Mouse (Mus musculus) right cerebral cortex, postnatal 25 days (tissue): ENCODE measurements around the gene Arnt2.

ENCODE experiments used
- DNase-seq: peaks from one replicate; pipeline ENCODE4 v3.0.0; 2022

Gene Arnt2

DNA sequence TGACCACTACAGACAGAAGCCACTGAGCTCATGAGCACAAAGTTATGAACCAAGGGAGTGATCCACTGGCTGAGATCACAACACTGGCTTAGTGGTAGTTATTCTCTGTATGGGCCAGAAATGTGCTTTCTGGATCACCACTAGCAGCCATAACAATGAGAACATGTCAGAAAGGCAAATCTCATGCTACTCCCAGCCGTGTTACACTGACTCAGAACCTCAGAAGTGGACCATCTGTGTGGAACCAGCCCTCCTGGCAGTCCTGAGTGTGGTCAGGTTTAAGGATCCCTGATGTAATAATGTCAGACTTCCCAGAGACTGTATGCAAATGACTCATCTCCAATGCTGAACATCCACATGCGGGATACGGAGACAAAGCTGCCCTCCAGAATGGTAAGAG, 13.4 kb downstream of the Arnt2 start:
- no peak for DNase-seq

DNA sequence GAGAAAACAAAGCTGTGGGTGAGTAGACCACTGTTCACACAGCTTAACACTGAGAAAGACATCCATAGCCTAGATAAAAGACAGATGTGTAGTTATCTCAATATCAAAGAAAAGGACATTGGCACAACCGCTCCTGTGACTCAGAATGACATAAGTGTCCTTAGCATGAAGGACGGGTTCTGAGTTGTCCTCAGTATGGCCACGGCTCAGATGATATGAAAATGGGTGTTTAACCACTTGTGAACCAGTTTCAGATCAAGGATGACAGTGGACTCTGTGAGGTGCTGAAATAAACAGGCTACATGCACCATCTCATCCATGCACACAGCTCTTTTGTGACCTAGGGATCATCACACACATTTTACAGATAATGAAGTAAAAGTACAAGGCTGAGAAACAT, 22.1 kb downstream of the Arnt2 start:
- DNase-seq, result no peak

DNA sequence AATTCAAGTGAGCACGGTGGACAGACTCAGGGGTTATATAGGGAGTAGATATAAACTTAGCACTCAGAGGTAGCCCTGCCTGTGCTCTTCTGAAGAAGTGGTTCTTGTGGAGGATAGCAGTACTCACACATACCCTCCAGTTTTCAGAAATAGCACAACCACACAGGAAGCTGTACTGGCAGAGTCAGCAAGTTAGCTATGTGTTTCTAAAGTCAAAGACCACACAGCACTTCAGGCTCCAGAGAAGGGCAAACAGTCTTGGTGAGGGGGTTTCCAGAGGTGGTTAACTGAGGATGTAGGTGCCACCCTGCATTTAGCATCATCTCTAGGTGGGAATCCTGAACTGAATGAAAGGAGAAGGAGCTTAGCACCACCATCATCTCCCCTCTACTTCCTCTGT, 23.5 kb downstream of the Arnt2 start:
- DNase-seq, result no peak

DNA sequence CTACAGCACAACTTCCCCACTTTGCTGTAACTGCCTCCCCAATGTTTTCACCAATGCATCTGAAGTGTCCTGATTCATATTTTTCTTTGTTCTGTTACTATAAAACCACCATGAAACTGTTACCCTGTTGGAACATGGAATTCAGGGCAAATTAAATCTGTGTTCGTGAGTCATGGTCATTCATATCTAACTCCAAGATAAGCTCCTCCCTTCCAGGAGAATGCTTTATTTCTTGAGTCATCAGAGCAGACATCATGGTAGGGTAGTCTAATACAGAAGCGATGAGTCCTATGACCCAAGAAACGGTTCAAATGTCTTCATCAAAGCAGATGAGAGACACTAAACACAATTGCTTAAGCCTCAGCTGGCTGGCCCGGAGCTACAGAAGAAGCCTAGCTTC, 25.2 kb downstream of the Arnt2 start:
- no peak for DNase-seq

DNA sequence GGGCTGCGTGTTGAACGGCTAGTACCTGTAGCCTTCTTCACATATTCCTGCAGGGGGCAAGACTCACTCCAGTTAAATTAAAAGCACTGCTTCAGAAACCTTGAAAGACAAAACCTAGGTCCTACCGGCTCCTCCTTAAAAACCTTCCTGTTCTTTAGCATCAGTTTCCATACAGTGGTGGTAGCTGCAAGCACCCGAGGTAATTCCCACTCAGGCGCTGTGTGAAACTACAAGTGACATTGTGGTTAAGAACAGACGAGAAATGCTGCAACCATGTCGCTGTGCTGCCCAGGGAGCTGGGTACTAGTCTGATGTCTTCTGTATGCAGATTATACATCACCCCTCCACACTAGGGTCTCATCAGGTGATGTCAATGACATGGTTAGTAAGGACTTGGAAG, 25.9 kb downstream of the Arnt2 start:
- no peak for DNase-seq

DNA sequence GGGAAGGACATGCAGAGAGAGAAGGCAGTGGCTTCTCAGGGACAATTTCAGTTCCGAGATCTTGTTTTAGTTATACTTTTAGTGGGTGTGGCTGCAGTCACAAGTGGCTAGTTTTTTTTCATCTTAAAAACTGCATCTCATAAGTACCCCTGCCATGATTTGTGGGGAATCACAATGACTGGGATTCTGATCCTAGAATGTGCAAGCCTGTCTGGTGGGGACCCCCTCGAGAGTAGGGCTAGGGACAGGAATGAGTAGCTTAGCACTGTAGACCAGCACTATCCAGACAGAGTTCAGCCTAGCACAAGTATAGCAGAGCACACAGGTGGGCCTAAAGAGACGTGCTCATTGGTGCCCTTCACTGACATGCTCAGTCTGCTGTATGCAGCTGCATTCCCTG, 27.6 kb downstream of the Arnt2 start:
- no peak for DNase-seq

DNA sequence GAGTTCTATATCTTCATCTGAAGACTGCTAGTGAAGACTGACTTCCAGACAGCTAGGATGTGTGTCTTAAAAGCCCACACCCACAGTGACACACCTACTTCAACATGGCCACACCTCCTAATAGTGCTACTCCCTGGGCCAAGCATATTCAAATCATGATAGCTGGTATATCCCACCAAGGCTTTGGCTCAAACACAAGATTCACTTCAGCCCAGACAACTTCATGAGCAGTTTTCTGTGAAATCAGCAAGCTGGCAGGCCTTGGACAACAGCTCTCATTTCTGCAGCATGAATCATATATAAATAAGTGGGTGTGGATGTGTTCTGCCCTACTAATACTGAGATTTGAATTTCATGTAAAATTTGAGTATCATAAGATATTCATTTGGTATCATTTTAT, 29.2 kb downstream of the Arnt2 start:
- DNase-seq, result no peak

DNA sequence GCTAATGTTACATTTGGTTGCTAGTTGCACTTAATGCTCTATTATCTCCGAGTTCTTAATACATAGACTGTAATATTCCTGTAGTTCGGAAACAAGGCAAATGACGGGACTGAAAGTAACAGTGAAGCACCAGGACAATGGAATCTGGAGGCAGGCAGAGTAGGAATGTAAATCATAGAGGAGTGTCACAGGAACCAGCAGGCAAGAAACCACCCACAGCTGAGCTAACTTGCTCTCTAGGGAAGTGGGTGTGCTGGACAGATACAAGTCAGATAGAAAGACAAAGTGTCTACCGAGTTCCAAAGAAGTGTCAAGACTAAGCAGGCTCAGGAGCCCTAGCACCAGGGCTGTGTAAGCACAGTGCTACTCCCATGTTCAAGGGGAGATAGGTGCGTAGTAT, 32.6 kb downstream of the Arnt2 start:
- DNase-seq, result no peak

DNA sequence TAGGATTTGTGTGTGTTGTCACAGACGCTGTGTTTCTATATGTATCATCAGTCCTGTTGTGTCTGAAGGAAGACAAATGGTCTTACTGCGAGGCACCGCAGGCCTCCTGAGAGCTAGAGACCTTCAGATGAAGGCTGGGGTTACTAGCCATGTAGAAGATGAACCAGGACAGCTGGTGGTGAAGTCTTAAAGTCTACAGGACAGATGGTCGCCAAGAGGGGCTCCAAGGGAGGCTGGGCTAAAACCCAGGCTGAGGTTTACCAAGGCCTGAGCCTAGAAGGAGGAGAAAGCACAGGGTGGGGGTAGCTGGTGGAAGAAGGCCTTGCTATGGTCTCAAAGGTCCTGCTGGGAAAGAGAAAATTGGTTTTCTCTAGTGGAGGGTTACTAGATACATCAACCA, 36.3 kb downstream of the Arnt2 start:
- DNase-seq, result no peak

DNA sequence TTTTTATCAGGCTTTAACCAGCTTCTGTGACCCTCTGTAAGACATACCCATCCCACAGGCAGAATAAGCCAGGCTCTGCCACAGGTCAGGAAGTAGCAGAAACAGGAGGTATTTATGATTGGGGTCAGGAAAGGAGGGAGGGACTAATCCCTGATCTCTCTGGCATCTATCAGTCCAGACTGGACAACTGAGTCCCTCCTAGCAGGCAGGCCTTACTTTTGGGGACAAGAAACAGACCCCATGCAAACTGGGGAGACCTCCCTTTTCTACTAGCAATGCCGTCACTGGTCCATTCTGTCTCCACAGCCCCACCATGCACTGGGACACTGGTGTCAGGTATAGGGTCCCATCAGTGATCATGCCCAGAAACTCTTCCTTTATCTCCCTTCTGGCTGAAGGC, 37.1 kb downstream of the Arnt2 start:
- no peak for DNase-seq

DNA sequence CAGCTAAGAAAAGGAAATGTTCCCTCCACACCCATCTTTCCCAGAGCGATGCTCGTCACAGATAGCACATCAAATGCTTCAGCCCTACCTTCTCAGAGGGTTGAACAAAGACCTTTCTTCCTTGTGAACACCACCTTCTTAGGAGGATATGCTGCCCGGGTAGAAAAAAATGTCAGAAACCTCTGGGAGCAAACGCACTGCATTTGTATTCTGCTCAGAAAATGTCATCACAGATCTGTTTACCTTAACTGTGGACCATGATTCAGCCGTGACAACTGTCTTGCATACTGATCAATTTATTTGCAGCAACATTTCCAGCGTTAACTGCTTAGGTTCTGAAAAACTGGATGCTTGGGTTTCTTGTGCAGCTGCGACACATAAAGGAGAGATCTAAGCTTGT, 37.7 kb downstream of the Arnt2 start:
- no peak for DNase-seq

DNA sequence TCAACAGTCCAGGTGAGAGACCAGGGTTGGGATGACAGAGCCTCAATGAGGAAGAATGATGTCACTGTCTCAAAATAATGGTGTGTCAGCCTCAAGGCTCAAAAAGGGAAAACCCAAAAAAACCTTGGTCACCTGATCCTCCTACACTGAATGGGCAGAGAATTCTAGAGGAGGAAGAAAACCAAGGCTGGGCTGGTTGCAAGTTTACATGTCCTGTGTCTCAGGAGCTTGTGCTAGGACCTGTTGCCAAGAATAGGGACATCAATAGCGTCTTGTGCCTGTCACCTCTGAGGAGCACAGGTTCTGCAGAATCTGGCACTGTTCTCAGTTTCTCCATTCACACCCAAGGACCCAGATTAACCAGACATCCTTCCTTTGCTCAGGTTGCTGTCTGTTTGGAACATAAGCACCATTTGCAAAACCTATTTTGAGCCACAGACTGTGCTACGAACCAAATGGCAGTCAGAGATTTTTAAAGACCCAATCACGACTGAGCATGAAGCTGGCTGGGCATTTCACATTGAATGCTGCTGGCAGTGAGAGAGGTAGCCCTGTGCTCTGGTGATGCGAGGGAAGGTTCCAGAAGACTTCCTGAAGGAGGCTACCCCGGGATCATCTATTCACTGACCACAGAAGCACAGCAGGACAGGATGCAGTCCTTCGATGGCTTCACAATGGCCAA, 38.9 kb downstream of the Arnt2 start:
- peak; percentile 51 for DNase-seq

DNA sequence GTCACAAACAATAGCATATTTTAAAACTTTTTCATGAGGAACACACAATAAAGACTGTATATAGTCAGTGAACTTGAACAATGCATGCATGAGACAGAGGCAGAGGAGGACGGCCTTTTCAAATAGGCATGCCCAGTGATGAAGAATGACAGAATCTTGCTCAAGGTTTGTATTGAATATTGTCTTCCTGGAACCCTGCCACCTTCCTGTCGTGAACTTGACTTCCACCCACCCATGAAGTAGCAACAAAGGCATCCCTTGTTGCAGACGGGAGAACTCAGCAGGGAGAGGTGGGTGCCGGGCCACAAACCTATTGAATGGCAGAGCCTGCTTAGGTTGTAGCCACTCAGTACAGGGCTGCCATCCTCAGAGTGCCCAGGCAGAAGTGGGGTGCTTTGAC, 43.7 kb downstream of the Arnt2 start:
- DNase-seq, result no peak

DNA sequence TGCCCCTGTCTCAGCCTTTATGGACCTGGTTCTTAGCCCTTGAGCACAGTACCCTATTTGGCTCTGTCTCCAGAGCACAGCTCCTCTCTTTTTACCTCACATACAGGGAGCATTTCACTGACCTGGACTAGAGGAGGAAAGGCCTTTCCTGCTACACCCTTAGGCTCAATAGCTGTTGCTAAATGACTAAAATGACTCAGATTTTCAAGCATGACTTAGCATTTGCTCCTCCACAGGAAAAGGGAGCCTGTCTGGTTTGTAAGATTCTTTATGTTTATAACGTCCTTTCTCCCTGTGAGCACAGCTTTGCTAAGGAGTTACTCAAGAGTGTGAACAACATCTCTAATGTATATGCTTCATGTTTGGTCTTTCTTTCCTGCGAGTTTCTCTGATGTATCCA, 47.3 kb downstream of the Arnt2 start:
- no peak for DNase-seq

DNA sequence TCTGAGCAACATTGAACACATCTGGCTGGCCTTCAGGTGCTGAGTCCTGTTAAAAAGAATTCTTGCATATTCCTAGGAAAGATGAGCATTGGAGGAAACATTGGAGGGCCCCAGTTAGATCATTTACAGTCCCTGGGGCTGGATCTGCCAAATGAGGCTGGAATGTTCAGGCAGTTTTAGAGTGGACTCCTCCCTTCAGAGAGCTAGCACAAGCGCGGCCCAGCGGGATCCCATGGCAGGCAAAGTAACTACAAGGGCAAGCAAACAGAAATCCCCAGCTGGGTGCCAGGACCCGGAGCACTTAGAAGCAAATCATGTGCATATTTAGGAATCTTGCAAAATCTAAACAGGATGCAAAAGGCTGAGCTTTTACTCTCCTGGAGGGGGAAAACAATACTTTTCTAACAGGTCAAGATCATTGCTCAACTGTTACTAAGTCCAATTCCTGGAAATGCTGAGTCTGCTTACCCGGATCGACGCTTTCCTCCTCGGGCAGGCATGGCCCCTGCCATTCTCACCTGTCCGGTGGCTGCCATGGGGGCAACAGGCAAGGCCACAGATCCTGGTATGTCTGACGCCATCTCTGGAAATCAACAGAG, 48.8 kb downstream of the Arnt2 start:
- DNase-seq, result no peak

DNA sequence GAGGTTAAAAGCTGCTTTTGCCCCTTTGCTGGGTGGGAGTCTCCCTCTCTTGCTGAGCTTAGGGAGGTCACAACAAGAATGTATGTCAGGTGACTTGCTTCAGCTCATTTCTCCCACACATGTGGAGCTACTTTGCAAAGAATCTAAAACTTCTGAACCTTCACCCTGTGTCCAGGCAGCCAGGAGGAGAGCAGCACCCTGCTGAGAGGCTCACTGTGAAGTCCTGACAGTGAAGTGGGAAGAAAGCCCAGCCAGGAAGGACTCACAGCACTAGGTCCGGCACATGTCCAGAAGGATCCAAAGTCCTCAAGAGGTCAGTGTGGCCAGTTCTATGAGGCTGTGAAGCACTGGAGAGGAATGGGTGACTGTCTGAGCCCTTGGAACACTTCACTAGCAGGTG, 51.5 kb downstream of the Arnt2 start:
- no peak for DNase-seq

DNA sequence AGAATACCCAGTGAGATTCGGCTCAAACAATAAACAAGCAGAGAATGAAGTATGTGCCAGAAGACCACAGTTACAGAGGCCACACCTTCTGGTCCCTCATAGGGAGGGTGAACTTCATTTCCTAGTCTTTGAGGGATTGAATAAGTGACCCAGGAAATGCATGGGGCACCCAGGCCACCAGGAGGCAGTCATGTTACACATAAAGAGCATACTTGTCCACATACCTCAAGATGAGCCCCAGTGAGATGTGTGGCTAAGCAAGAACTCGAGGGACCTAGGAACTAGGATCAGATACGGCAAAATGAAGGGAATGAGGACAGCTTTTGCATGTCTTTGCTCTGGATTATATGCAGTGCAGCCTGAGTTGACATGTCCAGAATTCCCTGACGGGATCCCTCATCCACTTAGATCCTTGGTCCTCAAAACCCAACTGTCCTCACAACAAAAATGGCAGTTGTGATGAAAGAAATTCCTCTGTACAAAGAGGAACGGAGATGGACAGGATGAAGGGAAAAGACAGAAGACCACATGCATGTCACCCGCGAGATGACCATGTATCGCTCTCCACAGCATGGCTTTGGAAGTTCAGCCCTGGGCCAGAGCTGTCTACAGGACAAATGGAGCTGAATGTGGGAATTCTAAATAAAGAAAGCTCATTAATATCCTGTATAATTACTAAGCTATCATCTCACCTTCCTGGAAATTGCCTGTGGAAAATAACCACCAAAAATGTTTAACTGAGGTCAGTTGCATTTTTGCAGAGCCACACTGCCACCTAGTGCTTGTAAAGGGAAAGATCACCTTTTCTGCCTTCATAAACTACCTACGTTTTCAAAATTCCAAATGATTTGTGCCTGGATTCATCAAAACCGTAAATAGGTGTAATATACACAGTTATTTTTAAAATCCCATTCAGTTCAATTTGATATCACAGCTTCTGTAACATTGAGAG, 54.1 kb downstream of the Arnt2 start:
- DNase-seq, result peak; percentile 48

DNA sequence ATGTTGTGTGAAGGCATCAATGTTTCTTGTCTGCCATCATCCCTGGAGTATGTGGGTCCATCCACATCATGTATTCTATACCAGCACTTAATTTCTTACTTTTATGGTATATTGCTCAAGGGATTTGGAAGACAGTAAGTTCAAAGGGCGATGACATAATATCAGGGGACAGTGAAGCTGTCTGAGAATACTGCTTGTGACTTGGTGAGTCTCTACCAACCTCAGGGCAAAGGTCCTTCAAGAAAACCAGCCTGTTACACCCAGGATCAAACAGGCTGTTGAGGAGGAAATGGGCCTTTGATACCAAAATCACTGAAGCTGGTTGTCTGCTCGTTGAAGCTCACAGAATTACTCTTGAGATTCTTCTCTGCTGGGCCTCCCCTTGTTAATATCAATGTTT, 55.1 kb downstream of the Arnt2 start:
- no peak for DNase-seq

DNA sequence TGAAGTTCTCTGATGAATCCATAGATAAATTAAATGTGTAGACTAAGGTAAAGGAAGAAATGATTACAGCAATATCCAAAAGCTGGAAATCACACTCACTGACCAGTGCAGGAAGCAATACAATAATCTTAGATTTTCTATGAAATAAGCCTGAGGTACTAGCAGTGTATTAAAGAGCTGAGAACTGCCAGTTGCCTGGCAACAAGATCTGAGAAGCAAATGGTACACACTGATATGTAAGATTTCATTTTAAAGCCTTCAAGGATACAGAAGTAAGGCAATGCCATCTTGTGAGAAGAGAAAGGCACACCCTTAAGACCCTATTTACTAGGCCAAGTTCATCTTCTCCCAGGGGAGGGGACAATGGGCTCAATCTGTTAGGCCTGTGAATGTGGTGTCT, 59.4 kb downstream of the Arnt2 start:
- DNase-seq, result no peak

DNA sequence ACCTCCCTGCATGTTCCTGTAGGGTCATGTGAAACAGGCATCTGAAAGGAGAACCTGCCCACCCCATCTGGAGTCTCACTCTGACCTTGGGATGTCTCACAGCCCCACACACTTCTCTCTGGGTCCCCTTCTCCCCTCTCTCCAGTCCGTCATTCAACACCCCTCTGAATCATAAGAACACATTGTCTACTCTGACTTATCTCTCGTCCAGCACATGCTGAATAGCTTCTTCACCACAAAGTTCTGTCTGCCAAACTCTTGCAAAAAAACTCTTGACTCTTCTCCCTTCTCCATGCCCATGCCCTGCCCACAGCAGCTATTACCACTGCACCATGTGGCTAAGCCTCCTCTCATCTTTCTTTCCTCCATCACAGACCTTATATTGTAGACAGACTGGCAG, 60.0 kb downstream of the Arnt2 start:
- DNase-seq, result no peak

DNA sequence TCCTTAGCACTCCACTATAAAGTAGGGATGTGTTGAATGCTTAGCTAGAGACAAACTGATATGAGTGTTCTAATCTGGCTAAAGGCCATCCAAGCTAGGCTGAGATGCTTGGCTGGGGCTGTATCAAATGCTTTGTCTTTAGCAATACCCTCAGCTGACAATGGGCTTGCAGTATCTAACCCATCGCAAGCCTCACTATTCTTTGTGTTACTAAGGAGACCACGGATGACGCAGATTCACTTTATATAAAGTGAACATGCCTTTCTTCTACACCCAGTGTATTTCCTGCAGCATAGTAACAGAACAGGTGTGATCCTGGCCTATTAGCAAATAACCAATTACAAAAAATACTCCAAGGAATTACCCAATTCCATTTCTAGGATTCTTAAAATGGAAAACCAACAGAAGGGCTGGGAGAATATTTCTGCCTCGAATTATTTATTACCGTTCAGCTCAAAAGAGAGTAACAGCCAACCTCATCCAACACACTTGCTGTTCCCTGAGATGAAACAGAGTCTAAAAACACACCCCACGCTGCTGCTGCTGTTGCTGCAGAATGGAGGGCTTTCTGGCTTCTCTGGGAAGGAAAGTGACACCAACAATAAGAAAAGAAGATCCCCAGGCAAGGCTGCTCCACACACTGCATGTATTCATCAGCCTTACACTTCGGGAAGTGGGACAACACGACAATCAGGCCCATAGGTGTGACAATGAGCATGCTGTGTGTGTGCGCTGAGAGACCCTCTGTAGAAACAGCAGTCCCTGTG, 61.6 kb downstream of the Arnt2 start:
- DNase-seq, result no peak

DNA sequence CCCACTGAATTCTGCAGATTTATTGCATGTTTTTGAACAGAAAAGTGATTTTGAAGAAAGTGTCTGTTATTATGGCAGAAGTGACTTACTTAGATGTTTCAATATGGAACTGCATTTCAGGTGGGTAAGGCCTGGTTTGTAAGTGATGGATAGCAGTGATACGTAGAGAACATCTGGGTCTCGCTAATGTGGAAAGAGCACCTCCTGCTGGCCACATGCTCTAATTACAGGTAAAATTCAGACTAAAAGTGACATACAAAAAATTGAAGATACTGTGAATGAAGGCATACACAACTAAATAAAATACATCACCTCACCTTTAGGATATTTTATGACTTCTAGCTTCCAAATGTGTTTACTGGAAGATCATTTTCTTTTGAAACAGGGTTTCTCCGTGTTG, 66.8 kb downstream of the Arnt2 start:
- no peak for DNase-seq

DNA sequence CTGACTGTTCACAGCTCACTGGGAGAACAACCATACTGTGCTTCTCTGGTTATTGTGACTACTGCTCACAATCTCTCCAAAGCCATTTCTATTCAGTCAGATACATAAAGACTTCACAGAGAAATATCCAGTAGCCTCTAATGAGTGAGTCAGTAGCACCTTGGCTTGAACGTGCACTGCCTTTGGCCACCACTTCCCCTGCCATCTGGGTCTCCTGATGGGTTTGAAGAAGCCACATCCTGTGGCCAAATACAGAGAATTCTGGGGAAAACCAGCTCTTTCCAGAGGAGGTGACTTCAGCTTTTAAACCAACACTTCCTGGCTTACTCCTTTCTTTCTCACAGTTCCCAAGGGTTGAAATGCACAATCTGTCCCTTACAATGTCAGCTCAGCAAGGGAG, 69.0 kb downstream of the Arnt2 start:
- DNase-seq, result no peak
